Mouse (Mus musculus) layer of hippocampus, adult 9-11 months (tissue): ENCODE data around the gene Tmem209.

ENCODE experiments used
- DNase-seq: peaks from one replicate; pipeline ENCODE4 v3.0.0; 2022

Tmem209 gene

GRCm38 (mm10) chr6:30509265-30510239 is at the start of gene Tmem209, which contains the start of gene Ssmem1:
Gene Tmem209 (minus strand): TSS chr6:30509783.
Gene Ssmem1 (plus strand): TSS chr6:30509849.
- DNase-seq, result peak; percentile 99

- DNase-seq, result no peak
Measured at GRCm38 (mm10) chr6:30556080-30556479, 46.5 kb upstream of the Tmem209 start.

- DNase-seq, result no peak
Measured at GRCm38 (mm10) chr6:30554621-30555170, 45.1 kb upstream of the Tmem209 start.

- DNase-seq, result no peak
Measured at GRCm38 (mm10) chr6:30554092-30554491, 44.5 kb upstream of the Tmem209 start.

GRCm38 (mm10) chr6:30553381-30554010 is 43.9 kb upstream of the Tmem209 start:
- DNase-seq, result no peak

- no peak for DNase-seq
Measured at GRCm38 (mm10) chr6:30552628-30553027, 43.0 kb upstream of the Tmem209 start.

GRCm38 (mm10) chr6:30551644-30552580 is 42.3 kb upstream of the Tmem209 start:
- DNase-seq, result no peak

- no peak for DNase-seq
Measured at GRCm38 (mm10) chr6:30551193-30551515, 41.6 kb upstream of the Tmem209 start.

- no peak for DNase-seq
Measured at GRCm38 (mm10) chr6:30550496-30551192, 41.1 kb upstream of the Tmem209 start.

GRCm38 (mm10) chr6:30549231-30549761 is 39.7 kb upstream of the Tmem209 start:
- no peak for DNase-seq

GRCm38 (mm10) chr6:30547656-30548306 is 38.2 kb upstream of the Tmem209 start:
- DNase-seq, result no peak

GRCm38 (mm10) chr6:30547274-30547645 is 37.7 kb upstream of the Tmem209 start:
- DNase-seq, result no peak

GRCm38 (mm10) chr6:30546571-30547273 is 37.1 kb upstream of the Tmem209 start:
- no peak for DNase-seq

- no peak for DNase-seq
Measured at GRCm38 (mm10) chr6:30545689-30546088, 36.1 kb upstream of the Tmem209 start.

GRCm38 (mm10) chr6:30543851-30544250 is 34.3 kb upstream of the Tmem209 start:
- DNase-seq, result no peak

- DNase-seq, result no peak
Measured at GRCm38 (mm10) chr6:30543077-30543476, 33.5 kb upstream of the Tmem209 start.

- no peak for DNase-seq
Measured at GRCm38 (mm10) chr6:30542277-30542676, 32.7 kb upstream of the Tmem209 start.

- no peak for DNase-seq
Measured at GRCm38 (mm10) chr6:30541009-30541799, 31.6 kb upstream of the Tmem209 start, which contains the start of gene Cpa2. Gene Cpa2 (plus strand): TSS chr6:30541582.

GRCm38 (mm10) chr6:30538800-30539199 is 29.2 kb upstream of the Tmem209 start:
- no peak for DNase-seq

GRCm38 (mm10) chr6:30538240-30538639 is 28.7 kb upstream of the Tmem209 start:
- DNase-seq, result no peak
